Mouse (Mus musculus) bone marrow, adult 2 months (tissue): Measurements from ENCODE around the gene Them7. TPM values are rescaled to one million over a fixed set of nuclear protein-coding genes. Genes with fewer than 3 reads are reported as not detected.

Experiments used
- H3K27ac ChIP-seq: fragments of 200-500 bp; 2 replicates; pipeline ENCODE4 v1.5.1; 2012; ENCODE audit warnings: low read depth, mild to moderate bottlenecking, control low read depth, inconsistent platforms, low read length; ENCODE audit not compliant: control insufficient read depth, poor library complexity, insufficient read depth
- H3K4me1 ChIP-seq: fragments of 200-500 bp; 2 replicates; pipeline ENCODE4 v1.6.1; 2011; ENCODE audit warnings: low read length; ENCODE audit not compliant: control insufficient read depth, insufficient read depth
- H3K4me3 ChIP-seq: fragments of 200-500 bp; replicated peaks from 2 replicates; pipeline ENCODE3; 2011; ENCODE audit warnings: mild to moderate bottlenecking, low read depth, low read length, control low read depth; ENCODE audit not compliant: control insufficient read depth
- CTCF ChIP-seq: fragments of 200-500 bp; IDR thresholded peaks from 2 replicates; pipeline ENCODE4 v1.5.1; 2011; ENCODE audit warnings: low read length, control low read depth; ENCODE audit not compliant: control insufficient read depth, insufficient read depth
- POLR2A ChIP-seq: fragments of 200-500 bp; IDR thresholded peaks from 2 replicates; pipeline ENCODE4 v1.6.1; 2011; ENCODE audit warnings: low read depth, mild to moderate bottlenecking, control low read depth, low read length, borderline replicate concordance; ENCODE audit not compliant: control insufficient read depth
- WGBS: fragments of 180-500 bp; shearing (Covaris S2); methylation state at CpG from one replicate; pipeline ENCODE4 v1.1.7; 2018; 5-methylcytosine and 5-hydroxymethylcytosine counted together
- polyA plus RNA-seq: library from polyadenylated mRNA; stranded (reverse); fragments of >200 nt; gene quantifications from 2 replicates; pipeline ENCODE4 v1.2.4, GENCODE M21; 2011; ENCODE audit warnings: low replicate concordance; ENCODE audit not compliant: missing spikeins, insufficient read depth, insufficient read length

Them7 gene
- polyA plus RNA-seq, 1 experiment, result not detected

- H3K27ac ChIP-seq, result no peak overlapping the region
- no peak for TF ChIP-seq CTCF
- no peak for TF ChIP-seq POLR2A
- 79% methylated on average over 2 of the region's 2 CpGs for WGBS
- no peak overlapping the region for H3K4me3 ChIP-seq
- no peaks in the 10 kb centered on the region for H3K4me1 ChIP-seq
Observed at GRCm38 (mm10) chr2:105237841-105238240, 13.7 kb downstream of the Them7 start.

DNA sequence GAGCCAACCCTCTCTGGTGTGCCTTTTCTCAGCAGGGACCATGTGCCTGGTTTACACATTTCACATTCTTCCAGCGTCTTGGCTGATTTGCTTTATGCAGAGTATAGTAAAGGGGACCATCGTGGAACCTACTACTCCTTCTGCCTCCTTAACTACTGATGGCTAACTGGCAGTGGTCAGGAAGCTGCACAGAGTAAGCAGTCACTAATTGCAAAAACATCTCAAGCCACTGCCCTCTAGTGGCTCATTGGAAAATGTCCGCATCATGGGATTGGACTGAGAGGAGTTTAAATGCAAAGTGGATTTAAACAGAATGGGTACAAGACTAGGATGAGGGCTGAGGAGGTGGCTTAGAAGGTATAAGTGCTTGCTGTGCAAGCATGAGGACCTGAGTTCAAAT is 14.7 kb downstream of the Them7 start:
- H3K4me1 ChIP-seq, result no peaks in the 10 kb centered on the region
- no peak overlapping the region for H3K27ac ChIP-seq
- H3K4me3 ChIP-seq, result no peak overlapping the region
- no peak for TF ChIP-seq POLR2A
- no peak for TF ChIP-seq CTCF
- WGBS, result 19% methylated on average over 3 of the region's 3 CpGs

DNA sequence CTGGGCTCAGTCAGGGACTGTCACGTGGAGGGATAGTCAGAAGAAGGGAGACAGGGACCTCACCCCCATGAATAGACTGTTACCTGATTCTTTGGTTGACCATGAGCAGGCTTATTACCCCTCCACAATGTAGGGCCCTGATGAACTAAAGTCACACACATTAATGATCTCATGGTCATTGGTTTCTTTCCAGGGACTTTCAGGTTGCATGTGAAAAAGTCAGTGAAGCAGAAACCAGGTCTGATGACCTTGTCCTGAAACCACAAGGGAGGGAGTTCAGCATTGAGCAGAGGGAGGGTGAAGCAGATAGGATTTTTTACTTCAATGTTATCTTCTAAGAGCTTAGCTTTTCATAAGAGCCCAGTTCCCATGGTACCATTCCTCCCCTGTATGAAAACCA is 16.5 kb downstream of the Them7 start:
- H3K4me3 ChIP-seq, result no peak overlapping the region
- 42% methylated on average over 1 of the region's 1 CpGs for WGBS
- H3K27ac ChIP-seq, result no peak overlapping the region
- no peaks in the 10 kb centered on the region for H3K4me1 ChIP-seq
- no peak for TF ChIP-seq CTCF
- TF ChIP-seq POLR2A, result no peak

DNA sequence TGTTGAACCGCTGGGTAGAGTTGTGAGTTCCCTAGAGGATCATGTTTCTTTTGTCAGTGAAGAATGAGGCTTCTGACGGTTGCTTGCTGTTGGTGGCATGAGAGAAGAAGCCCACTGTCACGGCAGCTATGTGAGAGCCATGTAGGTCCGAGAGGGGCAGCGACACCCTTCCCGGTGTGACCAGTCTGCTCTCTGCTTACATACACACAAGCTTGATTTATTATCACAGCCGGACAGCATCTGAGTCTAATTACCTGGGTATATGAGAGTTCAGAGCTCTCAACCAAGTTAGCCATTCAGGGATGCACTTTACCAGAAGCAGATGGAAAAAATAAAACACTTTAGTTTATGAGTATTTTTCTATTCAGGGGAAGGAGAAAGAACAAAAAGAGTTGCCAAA is 18.8 kb downstream of the Them7 start:
- no peak overlapping the region for H3K27ac ChIP-seq
- 82% methylated on average over 7 of the region's 7 CpGs for WGBS
- H3K4me1 ChIP-seq, result no peaks in the 10 kb centered on the region
- no peak overlapping the region for H3K4me3 ChIP-seq
- no peak for TF ChIP-seq POLR2A
- no peak for TF ChIP-seq CTCF

GRCm38 (mm10) chr2:105244733-105245132 is 20.6 kb downstream of the Them7 start:
- TF ChIP-seq POLR2A (no peak), CTCF (no peak)
- no peaks in the 10 kb centered on the region for H3K4me1 ChIP-seq
- no peak overlapping the region for H3K4me3 ChIP-seq
- WGBS, result 72% methylated on average over 13 of the region's 13 CpGs
- H3K27ac ChIP-seq, result no peak overlapping the region

- TF ChIP-seq CTCF (no peak), POLR2A (no peak)
- H3K4me1 ChIP-seq, result no peaks in the 10 kb centered on the region
- WGBS, result 28% methylated on average over 3 of the region's 3 CpGs
- no peak overlapping the region for H3K27ac ChIP-seq
- H3K4me3 ChIP-seq, result no peak overlapping the region
Observed at GRCm38 (mm10) chr2:105251978-105252377, 27.9 kb downstream of the Them7 start.

DNA sequence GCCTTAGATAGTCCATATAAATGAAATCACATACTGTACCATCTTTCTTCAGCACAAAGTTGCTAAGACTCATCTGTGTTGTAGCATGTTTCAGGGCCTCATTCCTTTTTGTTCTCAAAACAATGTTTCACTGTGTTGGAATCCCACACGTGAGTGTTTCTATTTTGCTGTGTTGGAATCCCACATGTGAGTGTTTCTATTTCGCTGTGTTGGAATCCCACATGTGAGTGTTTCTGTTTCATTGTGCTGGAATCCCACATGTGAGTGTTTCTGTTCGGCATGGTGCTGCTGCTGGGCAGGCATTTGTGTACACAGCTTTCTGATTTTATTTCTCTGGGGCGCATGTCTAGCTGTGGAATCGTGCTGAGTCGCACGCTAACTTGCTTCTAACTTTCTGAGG is 28.7 kb downstream of the Them7 start:
- WGBS, result 64% methylated on average over 7 of the region's 7 CpGs
- TF ChIP-seq CTCF, result no peak
- TF ChIP-seq POLR2A, result no peak

DNA sequence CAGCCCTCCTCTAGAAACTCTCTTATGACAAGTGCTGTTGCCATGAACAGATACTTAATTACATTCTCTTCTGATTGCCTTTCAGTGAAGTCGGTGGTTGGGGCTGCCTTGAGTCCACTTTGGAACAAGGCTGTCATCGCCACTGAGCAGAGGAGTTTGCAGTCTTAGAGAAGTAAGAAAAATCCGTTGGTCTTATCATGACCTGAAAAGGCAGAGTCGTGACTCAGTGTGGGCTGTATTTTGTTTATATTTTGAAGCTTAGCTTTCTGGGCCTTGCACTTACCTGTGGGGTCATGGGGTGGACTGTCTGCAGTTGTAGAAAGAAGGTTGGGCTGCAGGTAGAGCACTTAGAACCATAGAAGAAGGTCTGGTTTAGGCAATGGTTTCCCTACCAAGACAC is 31.3 kb downstream of the Them7 start:
- H3K27ac ChIP-seq, result no peak overlapping the region
- 57% methylated on average over 4 of the region's 4 CpGs for WGBS
- no peaks in the 10 kb centered on the region for H3K4me1 ChIP-seq
- no peak overlapping the region for H3K4me3 ChIP-seq
- TF ChIP-seq CTCF, result no peak
- no peak for TF ChIP-seq POLR2A

More for the DNA sequence above, 28.7 kb downstream of the Them7 start:
- Histone ChIP-seq H3K4me3 (no peak overlapping the region), H3K4me1 (no peaks in the 10 kb centered on the region), H3K27ac (no peak overlapping the region)

DNA sequence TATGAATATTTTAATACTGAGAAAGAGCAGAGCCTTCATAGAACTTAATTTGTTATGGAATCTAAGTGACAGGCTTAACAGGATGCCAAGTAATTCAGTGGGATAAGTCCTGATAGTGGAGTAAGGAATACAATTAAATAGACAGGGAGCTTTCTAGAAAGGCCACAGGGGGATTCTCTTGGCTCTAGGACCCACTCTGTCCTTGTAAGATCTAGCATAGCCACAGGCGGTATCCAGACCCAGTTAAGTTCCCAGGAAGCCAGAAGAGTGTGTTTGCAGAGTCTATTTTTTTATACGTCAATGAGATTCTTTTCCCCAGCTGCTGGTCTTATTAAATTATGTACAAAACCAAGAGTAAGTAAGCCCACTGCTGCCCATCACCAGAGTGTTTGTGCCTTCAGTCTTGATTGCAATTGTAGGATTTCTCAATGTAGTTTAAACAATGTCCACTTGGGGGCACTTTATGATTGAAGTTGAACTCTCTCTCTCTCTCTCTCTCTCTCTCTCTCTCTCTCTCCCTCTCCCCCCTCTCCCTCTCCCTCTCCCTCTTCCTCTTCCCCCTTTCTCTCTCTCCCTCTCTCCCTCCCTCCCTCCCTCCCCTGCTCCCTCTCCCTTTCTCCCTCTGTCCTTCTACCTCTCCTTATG is 32.4 kb downstream of the Them7 start:
- no peak overlapping the region for H3K4me3 ChIP-seq
- H3K4me1 ChIP-seq, result no peaks in the 10 kb centered on the region
- WGBS, result 70% methylated on average over 2 of the region's 2 CpGs
- TF ChIP-seq POLR2A (no peak), CTCF (no peak)
- H3K27ac ChIP-seq, result no peak overlapping the region
